ENCODE assay signal across 8 mouse cellular contexts in genomic region chr4:70533056-70533805, GRCm38 (mm10). TPM values are rescaled to one million over a fixed set of nuclear protein-coding genes. Genes with fewer than 3 reads are reported as not detected.
DNase-seq lines count a peak whose midpoint lies in the region; ATAC-seq lines count a peak whose summit lies in the region.

No protein-coding gene starts in this region.

- DNase-seq in kidney, adult 8-10 months, result no peak
- DNase-seq in embryonic facial prominence, embryonic 11.5 days (ENCODE audit: low spot score), result no peak
- no peak for DNase-seq in adrenal gland, postnatal 14 days
- DNase-seq in left cerebral cortex, adult 11 months (ENCODE audit: low spot score), result no peak
- DNase-seq in left cerebral cortex, postnatal 25 days (ENCODE audit: low spot score in 2 of 2), result no peak

- H3K4me1 ChIP-seq in kidney, embryonic 16.5 days (ENCODE audit: insufficient read depth, low read length), result peaks cover 24% of the 10 kb centered on the region
- no peaks in the 10 kb centered on the region for H3K4me1 ChIP-seq in embryonic facial prominence, embryonic 11.5 days (ENCODE audit: control insufficient read depth, insufficient read depth, low read length)
- H3K4me1 ChIP-seq in hindbrain, embryonic 15.5 days (replicated peaks), result peaks cover 60% of the 10 kb centered on the region
- peaks cover 52% of the 10 kb centered on the region for H3K4me1 ChIP-seq in midbrain, embryonic 15.5 days

- intact Hi-C loops in left cerebral cortex, postnatal 25 days (cut with DNase I), result no loop called here

- no peak for ATAC-seq in kidney, embryonic 16.5 days (ENCODE audit: low FRiP score, low TSS enrichment)
- ATAC-seq in embryonic facial prominence, embryonic 11.5 days (replicated peaks; ENCODE audit: insufficient number of reproducible peaks, low FRiP score, low TSS enrichment, low read depth), result no peak
- no peak for ATAC-seq in hindbrain, embryonic 15.5 days (ENCODE audit: low FRiP score, low read depth)
- no peak for ATAC-seq in midbrain, embryonic 15.5 days (replicated peaks)

- WGBS in kidney, embryonic 16.5 days, result 37% methylated on average over 3 of the region's 3 CpGs
- WGBS in embryonic facial prominence, embryonic 11.5 days, result 58% methylated on average over 3 of the region's 3 CpGs
- WGBS in hindbrain, embryonic 15.5 days, result 23% methylated on average over 3 of the region's 3 CpGs
- WGBS in midbrain, embryonic 15.5 days, result 20% methylated on average over 3 of the region's 3 CpGs

- no peaks in the 10 kb centered on the region for H3K9me3 ChIP-seq in kidney, embryonic 16.5 days (ENCODE audit: low read length)
- no peaks in the 10 kb centered on the region for H3K9me3 ChIP-seq in embryonic facial prominence, embryonic 11.5 days (replicated peaks; ENCODE audit: control insufficient read depth, low read length)
- no peaks in the 10 kb centered on the region for H3K9me3 ChIP-seq in hindbrain, embryonic 15.5 days
- H3K9me3 ChIP-seq in midbrain, embryonic 15.5 days, result no peaks in the 10 kb centered on the region

- H3K27ac ChIP-seq in kidney, embryonic 16.5 days (ENCODE audit: low read length), result 0 out of 2 replicates have a peak overlapping the region, but pooled peaks have one; percentile 1
- no peak overlapping the region for H3K27ac ChIP-seq in embryonic facial prominence, embryonic 11.5 days (replicated peaks; ENCODE audit: low read depth, low read length)
- peak overlapping the region; percentile 94 for H3K27ac ChIP-seq in hindbrain, embryonic 15.5 days (replicated peaks)
- H3K27ac ChIP-seq in midbrain, embryonic 15.5 days, result no peak overlapping the region

- peak overlapping the region; percentile 92 for H3K4me3 ChIP-seq in kidney, embryonic 16.5 days (ENCODE audit: low read length)
- H3K4me3 ChIP-seq in embryonic facial prominence, embryonic 11.5 days (ENCODE audit: low read depth, low read length), result peak overlapping the region; percentile 87
- peak overlapping the region; percentile 98 for H3K4me3 ChIP-seq in hindbrain, embryonic 15.5 days
- peak overlapping the region; percentile 85 for H3K4me3 ChIP-seq in midbrain, embryonic 15.5 days

- H3K27me3 ChIP-seq in kidney, embryonic 16.5 days (ENCODE audit: insufficient read depth, low read length), result no peaks in the 10 kb centered on the region
- no peaks in the 10 kb centered on the region for H3K27me3 ChIP-seq in embryonic facial prominence, embryonic 11.5 days (ENCODE audit: control insufficient read depth, insufficient read depth, low read length)
- no peaks in the 10 kb centered on the region for H3K27me3 ChIP-seq in hindbrain, embryonic 15.5 days
- no peaks in the 10 kb centered on the region for H3K27me3 ChIP-seq in midbrain, embryonic 15.5 days (replicated peaks)

- peak overlapping the region; percentile 89 for H3K9ac ChIP-seq in kidney, embryonic 16.5 days (replicated peaks; ENCODE audit: low read length)
- H3K9ac ChIP-seq in embryonic facial prominence, embryonic 11.5 days (replicated peaks; ENCODE audit: low read length), result peak overlapping the region; percentile 99
- peak overlapping the region; percentile 97 for H3K9ac ChIP-seq in hindbrain, embryonic 15.5 days
- H3K9ac ChIP-seq in midbrain, embryonic 15.5 days, result peak overlapping the region; percentile 95

- no peaks in the 10 kb centered on the region for H3K36me3 ChIP-seq in kidney, embryonic 16.5 days (ENCODE audit: insufficient read depth, low read length)
- H3K36me3 ChIP-seq in embryonic facial prominence, embryonic 11.5 days (replicated peaks; ENCODE audit: control insufficient read depth, insufficient read depth, low read depth, low read length), result no peaks in the 10 kb centered on the region
- no peaks in the 10 kb centered on the region for H3K36me3 ChIP-seq in hindbrain, embryonic 15.5 days
- no peaks in the 10 kb centered on the region for H3K36me3 ChIP-seq in midbrain, embryonic 15.5 days (replicated peaks)

- peak overlapping the region; percentile 77 for H3K4me2 ChIP-seq in kidney, embryonic 16.5 days (replicated peaks; ENCODE audit: low read depth, low read length)
- peak overlapping the region; percentile 89 for H3K4me2 ChIP-seq in embryonic facial prominence, embryonic 11.5 days (ENCODE audit: low read depth, low read length)
- peak overlapping the region; percentile 73 for H3K4me2 ChIP-seq in hindbrain, embryonic 15.5 days
- peak overlapping the region; percentile 76 for H3K4me2 ChIP-seq in midbrain, embryonic 15.5 days

RNA-seq across cellular contexts. Expression of gene Megf9, which starts 1.6 kb away (rescaled TPM):
- 11.9 and 13.7 TPM in 2 replicates for polyA plus RNA-seq in kidney, embryonic 16.5 days (2015; fragmentation: Nextera tagmentation; extraction: Ambion mirVana)
- polyA plus RNA-seq in embryonic facial prominence, embryonic 11.5 days (2014; fragmentation: Nextera tagmentation; extraction: Ambion mirVana), result 16.1 and 18.4 TPM in 2 replicates
- 28.5 and 32.0 TPM in 2 replicates for polyA plus RNA-seq in hindbrain, embryonic 15.5 days (2015; fragmentation: Nextera tagmentation; extraction: Ambion mirVana)
- polyA plus RNA-seq in midbrain, embryonic 15.5 days (2015; fragmentation: Nextera tagmentation; extraction: Ambion mirVana), result 30.4 and 32.2 TPM in 2 replicates
- total RNA-seq in adrenal gland, postnatal 14 days (2021), result 33.6 and 45.5 TPM in 2 replicates
- total RNA-seq in left cerebral cortex, postnatal 25 days (2021), result 100 to 1,000 TPM in 1 of 2 experiments, 10 to 100 TPM in 1; 97.8 to 101 TPM

Comparison
In these comparisons a context has a peak if more than half of its experiments do, and no peak if none do; other contexts are left out.
1. H3K27ac ChIP-seq: peak in kidney, embryonic 16.5 days (single experiment) and hindbrain, embryonic 15.5 days (single experiment); none in embryonic facial prominence, embryonic 11.5 days (single experiment) and midbrain, embryonic 15.5 days (single experiment).
2. Peak in every context shown above with its lines, with median percentiles within 50 percentile points of each other: H3K4me2 ChIP-seq, H3K4me3 ChIP-seq and H3K9ac ChIP-seq.